Mouse (Mus musculus): Measurements from ENCODE around the gene Asb16.
"Not testable (repeated sequence)": the region's sequence is repeated elsewhere in the genome, so short reads cannot be mapped to it uniquely, and the experiment has no call there.

Gene Asb16

DNA sequence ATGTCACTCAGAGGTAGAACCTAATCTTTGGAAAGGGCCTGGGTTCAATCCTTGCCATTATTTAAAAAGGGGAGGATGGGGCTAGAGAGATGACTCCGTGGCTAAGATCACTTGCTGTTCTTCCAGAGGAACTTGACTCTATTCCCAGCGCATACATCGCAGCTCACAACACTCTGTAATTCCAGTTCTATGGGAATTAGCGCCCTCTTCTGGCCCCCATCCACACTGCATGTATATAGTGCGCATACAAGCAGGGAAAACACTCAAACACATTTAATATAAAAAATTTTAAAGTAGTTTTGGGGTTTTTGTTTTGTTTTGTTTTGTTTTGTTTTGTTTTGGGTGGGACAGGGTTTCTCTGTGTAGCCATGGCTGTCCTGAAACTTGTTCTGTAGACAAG lies 26.7 kb upstream of the Asb16 start:
- no peak for DNase-seq (ENCODE audit: low spot score in 2 of 2)

DNA sequence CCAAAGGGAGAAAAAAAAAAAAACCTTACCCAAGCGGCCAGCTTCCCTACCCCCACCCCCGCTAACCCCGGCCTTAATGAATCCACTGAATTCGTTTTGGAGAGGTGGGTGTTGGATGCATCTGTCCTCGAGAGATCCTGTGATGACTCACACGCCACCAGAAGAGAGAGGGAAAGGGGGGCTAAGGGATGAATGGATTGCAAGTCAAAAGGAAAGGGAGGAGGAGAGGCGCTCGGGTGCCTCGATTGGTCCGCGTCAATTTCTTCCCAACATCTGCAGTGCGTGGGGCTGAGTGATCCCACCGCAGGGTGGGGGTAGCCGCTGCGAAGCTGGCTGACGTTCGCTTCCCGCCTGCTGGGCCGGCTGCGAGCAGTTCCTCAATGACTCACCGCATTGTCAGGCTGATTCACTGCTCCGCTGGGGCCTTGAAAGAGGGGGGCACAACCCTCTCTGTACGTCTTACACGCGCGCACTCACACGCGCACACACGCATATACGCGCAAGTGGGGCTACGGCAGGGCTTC lies 23.6 kb upstream of the Asb16 start:
- DNase-seq (ENCODE audit: low spot score in 2 of 2) = peak; percentile 70 to 71

DNA sequence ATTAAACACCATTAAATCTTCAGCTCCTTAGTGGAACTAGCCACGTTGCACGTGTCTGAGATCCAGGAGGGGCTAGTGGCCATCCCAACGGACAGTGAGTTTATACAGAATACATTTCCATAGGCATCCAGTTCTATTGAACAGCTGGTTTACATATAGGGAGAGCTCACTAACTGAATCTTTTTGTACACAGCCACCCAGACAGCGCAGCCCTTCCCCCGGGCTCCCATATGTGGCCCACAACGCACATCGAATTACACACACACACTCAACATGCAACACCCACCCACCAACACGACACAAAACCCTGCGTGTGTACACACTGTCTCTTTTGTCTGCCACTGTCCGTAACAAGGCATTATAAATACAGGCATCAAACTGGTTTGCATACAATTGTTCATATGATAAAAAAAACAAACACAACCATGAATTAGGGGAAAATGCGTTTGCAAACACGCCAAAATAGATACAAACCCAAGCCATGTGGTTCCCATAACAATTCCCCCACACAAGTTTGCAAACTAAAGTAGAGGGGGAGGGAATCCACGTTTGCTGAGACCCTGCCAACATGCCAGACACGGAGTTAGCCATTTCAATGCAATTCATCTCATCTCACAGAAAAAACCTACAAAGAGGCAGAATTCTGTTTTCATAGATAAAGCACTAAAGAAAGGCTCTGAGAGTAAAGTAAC lies 22.8 kb upstream of the Asb16 start:
- no peak for DNase-seq (ENCODE audit: low spot score in 2 of 2)

DNA sequence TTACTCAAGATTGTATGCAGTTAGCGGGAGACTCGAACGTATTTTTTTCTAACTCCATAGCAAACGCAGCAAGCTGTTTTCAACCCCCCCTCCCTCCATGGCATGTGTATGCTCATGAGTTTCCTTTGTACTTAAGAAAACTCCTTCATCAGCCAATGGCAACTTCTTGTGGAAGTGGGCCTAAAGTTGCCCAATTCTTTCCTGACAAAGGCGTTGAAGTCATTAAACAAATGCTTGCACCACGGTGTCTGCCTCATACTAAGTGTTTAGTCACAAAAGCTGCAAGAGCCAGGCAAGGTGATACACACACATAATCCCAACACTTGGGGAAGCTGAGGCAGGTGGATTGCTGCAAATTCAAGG lies 22.3 kb upstream of the Asb16 start:
- DNase-seq (ENCODE audit: low spot score in 2 of 2) = no peak

DNA sequence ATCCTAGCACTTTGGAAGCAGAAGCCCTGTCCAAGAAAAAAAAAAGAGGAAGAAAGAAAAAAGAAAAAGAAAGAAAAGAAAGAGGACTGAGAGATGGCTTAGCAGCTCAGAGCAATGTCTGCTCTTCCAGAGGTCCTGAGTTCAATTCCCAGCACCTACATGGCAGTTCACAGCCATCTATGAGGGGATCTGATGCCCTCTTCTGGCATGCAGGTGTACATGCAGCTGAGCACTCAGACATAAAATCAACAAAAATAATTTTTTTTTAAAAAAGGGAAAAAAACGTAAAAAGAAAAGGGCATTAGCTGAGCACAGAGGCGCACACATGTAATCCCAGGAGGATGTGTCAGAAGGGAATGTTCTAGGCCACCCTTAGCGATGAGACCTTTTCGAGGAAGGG lies 21.7 kb upstream of the Asb16 start:
- DNase-seq (ENCODE audit: low spot score in 2 of 2) = no peak

DNA sequence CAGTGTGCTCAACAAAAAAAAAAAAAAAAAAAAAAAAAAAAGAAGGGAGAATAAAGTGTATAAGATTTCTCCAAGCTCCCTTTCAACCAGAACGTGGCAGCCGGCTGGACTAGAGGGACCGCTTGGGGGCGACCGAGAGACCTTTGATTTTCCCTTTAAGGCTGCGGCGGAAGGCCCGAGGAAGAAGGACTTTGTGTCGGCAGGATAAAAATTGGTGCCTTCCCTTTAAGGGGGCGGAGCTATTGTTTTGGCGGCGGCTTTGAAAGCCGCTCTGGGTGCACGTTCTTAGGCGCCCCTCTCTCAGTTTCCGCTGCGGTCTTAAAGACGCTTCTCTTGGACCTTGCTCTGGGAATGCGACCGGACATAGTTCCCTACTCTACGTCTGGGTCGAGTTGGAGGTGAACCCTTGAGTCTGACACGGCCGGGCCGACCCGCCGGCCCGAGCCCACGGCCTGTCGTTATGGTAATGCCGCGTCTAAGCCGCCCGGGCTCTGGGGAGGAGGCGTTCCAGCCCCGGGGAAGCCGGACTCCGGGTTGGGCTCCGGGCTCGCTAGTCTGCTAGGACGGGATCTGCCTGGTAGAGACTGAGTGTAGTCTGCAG lies 19.8 kb upstream of the Asb16 start, which contains the start of gene BC030867:
Gene BC030867, plus strand, starts transcription at position 253 of the 601 bp plus-strand sequence.
- DNase-seq (ENCODE audit: low spot score in 2 of 2) = peak; percentile 73 to 91

DNA sequence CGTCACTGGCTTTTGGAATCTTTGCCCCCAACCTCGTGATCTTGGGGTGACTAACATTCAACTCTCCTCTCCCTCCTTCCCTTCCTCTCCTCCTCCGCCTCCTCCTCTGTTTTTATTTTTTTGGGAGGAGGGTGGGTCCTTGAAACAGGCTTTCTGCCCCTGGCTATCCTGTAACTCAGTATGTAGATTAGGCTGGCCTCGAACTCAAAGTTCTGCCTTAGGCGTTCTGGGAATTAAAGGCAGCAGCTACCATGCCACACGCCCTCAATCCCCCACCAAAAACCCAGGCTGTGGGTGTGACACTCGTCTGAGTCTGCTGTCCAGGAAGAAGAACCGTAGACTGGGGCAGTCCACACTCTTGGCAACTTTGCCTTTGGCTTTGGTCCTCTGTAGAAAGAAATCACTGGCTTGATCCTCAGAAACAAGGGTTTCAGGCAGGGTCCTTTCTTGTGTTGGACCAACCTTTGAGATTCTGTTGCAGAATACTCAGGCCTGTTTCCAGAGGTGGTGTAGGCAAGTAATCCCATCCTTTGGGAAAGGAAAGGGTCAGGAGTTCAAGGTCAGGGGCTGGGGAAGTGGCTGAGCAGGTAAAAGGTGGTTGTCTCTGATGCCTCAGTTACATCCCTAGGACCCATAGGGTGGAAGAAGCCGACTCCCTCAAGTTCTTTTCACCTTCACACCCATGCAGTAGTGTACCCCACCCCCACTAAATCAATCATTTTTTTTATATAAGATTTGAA lies 19.0 kb upstream of the Asb16 start:
- DNase-seq (ENCODE audit: low spot score in 2 of 2) = no peak

DNA sequence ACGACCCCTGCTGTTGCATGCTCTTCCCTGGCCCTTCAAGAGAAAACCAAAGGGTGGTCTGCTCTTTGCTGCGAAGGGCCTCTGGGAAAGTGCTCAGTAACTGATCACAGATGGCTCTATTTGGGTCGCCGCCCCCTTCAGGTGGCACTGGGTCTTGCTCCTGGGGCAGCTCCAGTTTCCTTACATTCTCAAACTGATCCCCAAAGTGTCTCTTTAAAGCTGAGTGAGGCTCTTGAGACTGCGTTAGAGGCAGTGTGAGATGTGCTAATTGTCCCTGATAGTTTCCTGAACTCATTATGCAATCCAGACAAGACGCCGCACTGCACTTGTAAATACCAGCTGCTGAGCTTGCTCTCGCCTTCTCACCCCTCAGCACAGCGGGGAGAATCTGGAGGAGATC lies 11.0 kb upstream of the Asb16 start:
- no peak for DNase-seq (ENCODE audit: low spot score in 2 of 2)

DNA sequence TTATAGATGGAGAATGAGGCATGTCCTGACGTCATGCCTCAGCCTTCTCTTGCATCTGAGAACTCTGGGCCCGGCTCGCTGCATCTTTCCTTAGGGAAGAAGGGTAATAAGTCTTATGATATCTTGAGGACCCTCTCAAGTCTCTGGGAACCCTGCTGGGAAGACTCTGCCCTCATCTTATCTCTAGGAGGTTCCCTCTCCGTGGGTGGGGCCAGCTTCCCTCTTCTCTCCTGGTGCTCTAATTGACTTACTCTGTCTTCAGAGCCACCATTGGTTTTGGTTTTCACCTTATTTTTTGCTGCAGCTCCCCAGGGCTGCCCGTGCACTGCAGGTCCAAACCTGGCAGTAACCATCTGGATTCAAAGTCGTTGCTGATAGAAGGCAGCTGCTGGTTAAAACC lies 10.4 kb upstream of the Asb16 start:
- DNase-seq (ENCODE audit: low spot score in 2 of 2) = no peak

DNA sequence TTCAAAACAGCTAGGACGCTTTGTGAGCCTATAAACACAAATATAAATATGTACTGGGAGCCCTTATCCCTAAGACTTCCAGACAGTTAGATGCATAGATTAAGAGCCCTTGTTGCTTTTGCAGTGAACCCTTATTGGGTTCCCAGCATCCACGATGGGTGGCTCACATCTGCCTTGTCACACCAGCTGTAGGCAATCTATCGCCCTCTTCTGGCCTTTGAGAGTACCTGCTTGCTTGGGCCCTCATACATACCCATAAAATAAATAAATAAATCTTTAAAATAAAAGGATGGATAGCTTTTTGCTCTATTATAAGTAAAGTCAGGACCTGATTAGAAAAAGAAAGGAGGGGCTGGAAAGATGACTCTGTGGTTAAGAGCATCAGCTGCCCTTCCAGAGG lies 10.0 kb upstream of the Asb16 start:
- DNase-seq (ENCODE audit: low spot score in 2 of 2) = no peak

DNA sequence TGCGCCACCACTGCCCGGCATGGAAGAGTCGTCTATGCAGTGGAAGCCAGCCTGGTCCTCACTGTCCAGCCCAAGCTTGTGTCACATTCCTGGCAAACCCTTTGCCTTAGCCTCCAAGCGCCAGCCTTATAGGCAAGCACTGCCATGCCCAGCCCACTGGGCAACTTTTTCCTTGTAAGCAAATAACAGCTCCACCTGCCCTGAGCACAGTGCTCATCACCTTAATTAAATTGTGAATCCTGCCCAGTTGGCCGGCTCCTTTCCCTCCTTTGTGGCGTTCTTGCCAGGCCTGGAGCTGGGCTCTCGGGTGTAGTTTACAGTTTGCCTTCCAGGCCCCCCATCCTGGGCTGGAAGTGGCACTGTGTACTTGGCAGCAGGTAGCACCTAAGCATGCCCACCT lies 5.3 kb upstream of the Asb16 start:
- DNase-seq (ENCODE audit: low spot score in 2 of 2) = no peak

DNA sequence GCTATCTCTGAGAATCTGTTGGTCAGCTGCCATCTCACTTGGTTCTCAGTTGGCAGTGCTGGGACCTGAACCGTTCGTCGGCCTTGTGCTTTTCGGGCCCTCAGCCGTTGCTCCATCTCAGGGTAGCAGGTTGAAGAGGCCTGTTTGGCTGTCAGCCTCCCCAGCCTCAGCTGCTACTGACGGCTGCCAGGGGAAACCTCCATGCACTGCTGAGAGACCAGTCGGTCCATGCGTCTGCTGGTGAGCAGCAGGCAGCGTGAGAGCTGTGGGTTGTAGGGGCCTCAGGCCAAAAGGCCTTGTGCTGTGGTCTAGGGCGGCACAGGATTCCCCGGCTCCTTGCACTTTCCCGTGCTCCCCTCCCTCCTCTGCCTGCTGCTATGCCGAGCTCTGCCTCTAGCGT lies 2.7 kb upstream of the Asb16 start:
- no peak for DNase-seq (ENCODE audit: low spot score in 2 of 2)

DNA sequence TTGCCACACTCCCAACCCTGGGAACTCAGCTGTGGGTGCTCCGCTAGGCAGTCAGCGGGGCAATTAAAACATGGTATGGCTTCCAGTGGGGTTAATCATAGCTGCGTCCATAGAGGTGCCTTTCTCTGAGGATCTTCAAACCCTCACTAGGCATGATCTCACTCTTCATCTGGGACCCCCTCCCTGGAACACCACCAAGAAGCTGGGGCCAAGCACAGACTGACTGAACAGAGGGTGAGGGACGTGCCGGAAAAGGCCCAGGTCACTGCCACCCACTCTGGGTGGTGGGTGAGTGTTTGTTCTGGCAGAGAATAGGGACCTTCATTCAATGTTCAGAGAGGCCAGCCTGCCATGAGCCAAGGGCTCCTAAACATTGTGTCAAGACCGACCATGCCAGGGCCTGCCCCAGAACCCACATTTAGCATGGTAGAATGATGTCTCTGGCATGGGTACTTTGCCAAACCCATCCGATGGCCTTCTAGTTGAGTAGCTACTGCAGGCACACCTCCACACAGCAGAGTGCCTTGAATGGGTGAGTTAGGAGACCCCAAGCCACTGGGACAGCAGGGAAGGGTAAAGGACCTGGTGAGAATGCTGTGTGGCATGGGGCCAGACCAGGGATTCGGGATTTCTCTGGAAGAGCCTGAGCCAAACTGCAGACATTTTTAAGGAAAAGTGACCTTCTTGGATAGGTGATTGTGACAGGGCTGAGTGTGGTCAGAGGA lies 1.8 kb upstream of the Asb16 start:
- DNase-seq (ENCODE audit: low spot score in 2 of 2) = no peak

DNA sequence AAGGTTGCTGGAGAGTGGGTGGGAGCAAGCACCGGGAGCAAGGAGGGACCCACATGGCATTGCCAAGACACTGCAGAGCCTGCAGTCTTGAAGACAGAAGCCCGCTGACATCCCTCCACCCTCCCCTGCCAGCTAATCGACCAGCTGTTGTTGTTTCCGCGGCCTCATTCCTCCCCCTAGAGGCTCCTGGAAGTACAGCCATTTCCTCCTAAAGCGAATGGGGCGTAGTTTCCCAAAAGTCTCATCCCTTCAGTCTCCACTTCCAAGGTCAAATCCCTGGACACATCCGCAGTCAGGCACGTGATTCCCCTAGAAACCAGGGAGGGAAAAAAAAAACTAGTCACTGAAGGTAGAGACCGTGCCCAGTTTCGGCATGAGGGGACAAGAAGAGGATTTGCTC lies 1.1 kb upstream of the Asb16 start:
- DNase-seq (ENCODE audit: low spot score in 2 of 2) = peak; percentile 70 to 76

DNA sequence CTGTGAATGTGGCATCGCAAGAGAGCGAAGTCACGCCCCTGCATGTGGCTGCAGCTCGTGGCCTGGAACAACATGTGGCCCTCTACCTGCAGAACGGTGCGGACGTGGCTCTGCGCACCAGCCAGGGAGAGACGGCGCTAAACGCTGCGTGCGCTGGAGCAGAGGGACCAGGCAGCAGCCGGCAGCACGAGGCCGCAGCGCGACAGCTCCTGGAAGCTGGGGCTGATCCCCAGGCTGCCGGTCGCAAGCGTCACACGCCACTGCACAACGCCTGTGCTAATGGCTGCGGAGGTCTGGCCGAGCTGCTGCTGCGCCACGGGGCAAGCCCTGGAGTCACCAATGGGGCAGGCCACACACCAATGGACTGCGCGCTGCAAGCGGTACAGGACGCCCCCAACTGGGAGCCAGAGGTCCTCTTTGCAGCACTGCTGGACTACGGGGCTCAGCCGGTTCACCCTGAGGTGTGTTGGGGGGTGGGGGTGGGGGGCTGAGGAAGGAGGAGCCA lies 7.9 kb downstream of the Asb16 start:
- no peak for DNase-seq (ENCODE audit: low spot score in 2 of 2)

DNA sequence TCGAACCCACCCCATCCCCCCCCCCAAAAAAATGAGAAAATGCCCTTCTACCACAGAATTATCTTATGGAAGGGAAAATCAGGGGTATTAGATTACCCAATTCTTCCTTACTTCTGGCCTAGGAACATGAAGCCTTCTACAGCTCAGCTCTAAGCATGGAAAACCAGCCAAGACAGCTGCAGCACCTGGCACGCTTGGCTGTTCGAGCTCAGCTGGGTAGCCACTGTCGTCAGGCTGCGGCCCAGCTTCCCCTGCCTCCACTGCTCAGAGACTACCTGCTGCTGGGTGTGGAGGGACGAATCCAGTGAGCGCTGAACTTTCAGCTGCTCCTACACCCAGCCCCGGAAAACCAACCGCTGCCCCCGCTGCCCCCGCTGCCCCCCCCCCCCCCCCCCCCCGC lies 9.2 kb downstream of the Asb16 start:
- no peak for DNase-seq (ENCODE audit: low spot score in 2 of 2)

DNA sequence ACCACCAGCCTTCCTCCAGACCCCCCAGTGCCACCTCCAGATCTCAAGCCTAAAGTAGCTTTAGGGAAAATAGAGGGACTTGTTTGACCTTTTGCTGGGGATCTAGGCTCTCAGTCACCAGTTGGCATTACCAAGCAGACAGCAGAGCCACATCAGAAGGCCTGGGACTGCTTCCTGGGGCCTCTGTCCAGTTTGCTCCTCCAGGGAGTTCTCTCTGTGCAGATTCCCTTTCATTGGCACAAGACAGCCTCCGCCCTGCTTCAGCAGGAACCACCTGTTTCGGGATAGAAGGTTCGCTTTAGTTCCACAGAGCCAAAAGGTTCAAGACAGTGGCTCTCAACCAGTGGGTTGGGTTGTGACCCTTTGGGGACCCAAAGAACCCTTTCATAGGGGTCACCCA lies 11.1 kb downstream of the Asb16 start:
- DNase-seq (ENCODE audit: low spot score in 2 of 2) = no peak

DNA sequence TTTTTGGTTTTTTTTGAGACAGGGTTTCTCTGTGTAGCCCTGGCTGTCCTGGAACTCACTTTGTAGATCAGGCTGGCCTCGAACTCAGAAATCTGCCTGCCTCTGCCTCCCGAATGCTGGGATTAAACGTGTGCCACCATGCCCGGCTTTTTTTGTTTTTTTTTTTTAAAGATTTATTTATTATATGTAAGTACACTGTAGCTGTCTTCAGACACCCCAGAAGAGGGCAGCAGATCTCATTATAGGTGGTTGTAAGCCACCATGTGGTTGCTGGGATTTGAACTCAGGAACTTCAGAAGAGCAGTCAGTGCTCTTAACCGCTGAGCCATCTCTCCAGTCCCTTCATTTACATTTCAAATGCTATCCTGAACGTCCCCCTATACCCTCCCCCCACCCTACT lies 11.7 kb downstream of the Asb16 start:
- not testable (repeated sequence) for DNase-seq (ENCODE audit: low spot score in 2 of 2)

DNA sequence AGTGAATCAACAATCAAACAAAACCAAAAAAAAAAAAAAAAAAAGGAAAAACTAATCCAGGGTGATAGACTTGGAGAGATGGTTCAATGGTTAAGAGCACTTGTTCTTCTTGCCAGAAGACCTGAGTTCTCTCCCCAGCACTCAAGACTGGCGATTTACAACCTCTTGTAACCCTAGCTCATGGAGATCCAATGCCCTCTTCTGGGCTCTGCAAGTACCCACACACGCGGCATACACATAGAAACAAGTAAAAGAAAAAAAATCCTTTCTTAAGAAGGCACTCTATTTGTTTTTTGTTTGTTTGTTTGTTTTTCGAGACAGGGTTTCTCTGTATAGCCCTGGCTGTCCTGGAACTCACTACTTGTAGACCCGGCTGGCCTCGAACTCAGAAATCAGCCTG lies 15.4 kb downstream of the Asb16 start:
- DNase-seq (ENCODE audit: low spot score in 2 of 2) = no peak

DNA sequence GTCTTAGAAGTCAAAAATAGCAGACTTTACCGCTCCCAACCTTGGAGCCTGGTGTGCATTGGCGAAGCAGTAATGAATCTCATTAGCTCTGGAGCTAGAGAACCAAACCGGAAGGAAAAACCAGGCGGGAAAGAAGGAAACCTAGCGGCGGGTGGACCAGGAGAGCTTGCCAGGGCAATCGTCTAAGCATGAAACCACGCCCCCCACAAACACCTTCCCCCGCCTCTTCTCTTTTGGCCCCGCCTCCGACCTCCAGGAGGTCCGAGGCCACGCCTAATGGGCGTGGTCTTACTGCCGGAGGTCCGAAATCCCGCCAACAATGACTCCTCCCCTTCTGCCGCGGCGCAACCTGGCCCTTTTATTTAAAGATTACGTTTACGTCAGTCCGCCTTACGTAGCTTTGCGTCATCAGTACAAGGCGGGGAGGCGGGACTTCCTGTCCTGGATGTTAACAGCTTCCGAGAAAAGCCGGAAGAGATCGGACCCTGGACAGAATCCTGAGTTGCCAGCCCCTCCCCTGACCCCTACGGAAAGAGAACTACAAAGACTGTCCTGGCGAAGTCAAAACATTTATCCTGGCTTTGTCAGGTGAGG lies 16.1 kb downstream of the Asb16 start, which contains the start of gene Tmub2:
Gene Tmub2, plus strand, starts transcription at position 431 of the 594 bp plus-strand sequence.
- DNase-seq (ENCODE audit: low spot score in 2 of 2) = peak; percentile 96 to 98

DNA sequence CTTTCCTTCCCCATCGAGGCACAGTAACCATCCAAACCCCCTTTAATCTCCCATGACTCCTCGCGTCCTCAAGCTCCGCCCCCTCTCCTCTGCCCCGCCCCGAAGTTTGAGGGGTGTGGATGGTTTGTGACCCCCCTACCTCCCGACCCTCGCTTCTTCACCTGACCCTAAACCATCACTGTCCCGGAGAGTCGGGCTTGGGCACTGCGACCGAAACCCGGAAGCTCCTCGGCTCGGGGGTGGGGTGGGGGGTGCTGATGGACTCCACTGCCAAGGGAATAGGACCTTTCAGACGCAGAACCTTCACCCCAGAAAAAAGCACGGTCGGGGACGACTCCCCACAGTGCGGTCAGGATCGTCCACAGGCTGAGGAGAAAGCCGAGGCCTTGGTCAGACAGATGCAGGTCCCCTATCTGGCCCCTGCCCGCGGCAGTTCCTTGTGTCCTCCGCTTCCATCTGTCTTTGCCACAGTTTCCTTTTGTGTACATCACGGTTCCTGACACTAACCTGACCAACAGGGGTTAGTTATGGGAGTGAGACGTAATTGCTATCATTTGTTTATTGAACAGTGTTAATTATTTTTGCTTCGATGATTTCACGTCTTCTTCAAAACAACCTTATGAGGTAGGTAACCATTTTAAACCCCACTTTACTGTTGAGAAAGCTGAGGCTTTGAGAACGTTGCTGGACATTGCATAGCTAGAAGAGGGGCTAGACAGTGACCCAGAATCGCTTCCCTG lies 16.7 kb downstream of the Asb16 start:
- no peak for DNase-seq (ENCODE audit: low spot score in 2 of 2)
